Mouse (Mus musculus) kidney, adult 2 months (tissue): ENCODE results near the gene Tenm3.

Source experiments
- CTCF ChIP-seq: fragments of 200-500 bp; conservative IDR thresholded peaks from 2 replicates; pipeline ENCODE4 v1.5.1; 2011; ENCODE audit warnings: low read depth, mild to moderate bottlenecking, control low read depth, low read length, moderate library complexity, mixed read lengths; ENCODE audit not compliant: insufficient read depth, insufficient read length
- POLR2A ChIP-seq: fragments of 200-500 bp; IDR thresholded peaks from one replicate; pipeline ENCODE4 v1.6.1; 2011; ENCODE audit warnings: low read depth, low read length, control low read depth

DNA sequence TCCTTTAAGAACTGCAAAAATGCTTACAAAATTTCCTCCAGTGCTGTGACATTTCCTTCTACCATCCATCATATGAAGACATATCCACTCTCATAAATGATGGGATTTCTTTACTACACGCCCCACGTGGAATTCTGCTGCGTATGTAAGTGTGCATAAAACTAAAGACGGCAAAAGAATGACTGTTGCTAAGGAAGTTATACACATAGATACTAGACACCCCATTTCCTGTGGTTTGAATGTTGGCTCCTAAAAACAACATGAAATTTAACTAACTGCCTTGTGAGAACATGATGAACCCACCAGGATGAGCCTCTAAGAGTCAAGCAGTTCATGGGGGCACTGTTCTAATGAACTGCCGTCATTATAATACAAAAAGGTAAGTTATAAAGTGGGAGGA, 312.0 kb downstream of the Tenm3 start:
- TF ChIP-seq CTCF (no peak), POLR2A (no peak)
